Mouse (Mus musculus) liver, postnatal 0 days (tissue): ENCODE data around the gene Sort1.

Experiments
- CTCF ChIP-seq: sonication (generic); IDR thresholded peaks from 2 replicates; pipeline ENCODE4 v1.5.1; 2016; ENCODE audit warnings: antibody characterized with exemption, low read depth
- EP300 ChIP-seq: IDR thresholded peaks from 2 replicates; pipeline ENCODE4 v1.6.1; 2016; ENCODE audit warnings: antibody characterized with exemption, low read depth, mild to moderate bottlenecking

- no peak for TF ChIP-seq EP300
- no peak for TF ChIP-seq CTCF
Measured at GRCm38 (mm10) chr3:108324837-108325236, 41.0 kb downstream of the Sort1 start.
